Mouse (Mus musculus): ENCODE measurements around the gene Tekt2.

- TF ChIP-seq CTCF (IDR thresholded peaks at IDR 0.05; ENCODE audit: borderline replicate concordance, insufficient read depth, low read length) = no peak
- TF ChIP-seq POLR2A (IDR thresholded peaks at IDR 0.05; ENCODE audit: low read depth, low read length) = no peak
Measured at GRCm38 (mm10) chr4:126339461-126339860, 14.0 kb upstream of the Tekt2 start.
